Mouse (Mus musculus): ENCODE measurements around the gene Cpne9.
"Not testable (repeated sequence)": the region's sequence is repeated elsewhere in the genome, so short reads cannot be mapped to it uniquely, and the experiment has no call there.

The Cpne9 gene

DNA sequence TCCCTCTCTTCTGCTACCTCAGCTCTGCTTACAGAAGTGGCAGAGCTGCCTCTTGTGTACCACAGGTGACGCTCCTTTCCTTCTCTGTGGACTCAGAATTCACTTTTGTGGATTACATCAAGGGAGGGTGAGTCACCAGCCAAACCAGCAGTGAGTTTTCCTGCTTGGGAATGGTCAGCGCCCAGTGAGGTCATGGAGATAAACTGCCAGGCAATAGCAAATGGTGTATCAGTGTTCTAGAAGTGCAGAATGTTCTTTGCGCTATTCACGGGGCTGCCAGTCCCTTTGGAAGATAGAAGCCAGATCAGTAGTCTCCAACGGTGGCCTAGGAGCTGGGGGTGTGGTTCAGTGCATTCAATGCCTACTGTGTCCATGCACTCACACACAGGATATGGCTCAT lies 10.8 kb downstream of the Cpne9 start:
- DNase-seq, result no peak

DNA sequence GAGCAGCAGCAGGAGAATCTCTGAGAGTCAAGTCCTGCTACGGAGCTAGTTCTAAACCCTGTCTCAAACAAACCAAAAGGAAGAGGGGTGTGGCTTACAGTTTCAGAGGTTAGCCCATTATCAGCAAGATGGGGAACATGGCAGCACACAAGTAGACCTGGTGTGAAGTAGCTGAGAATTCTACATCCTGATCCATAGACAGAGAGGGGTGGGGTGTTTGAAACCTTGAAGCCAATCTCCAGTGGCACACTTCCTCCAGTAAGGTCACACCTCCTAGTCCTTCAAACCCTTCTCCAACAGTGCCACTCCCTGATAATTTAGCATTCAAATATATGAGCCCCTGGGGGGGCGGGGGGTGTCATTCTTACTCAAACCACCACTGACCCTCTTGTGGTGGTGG lies 13.9 kb downstream of the Cpne9 start:
- DNase-seq, result no peak

DNA sequence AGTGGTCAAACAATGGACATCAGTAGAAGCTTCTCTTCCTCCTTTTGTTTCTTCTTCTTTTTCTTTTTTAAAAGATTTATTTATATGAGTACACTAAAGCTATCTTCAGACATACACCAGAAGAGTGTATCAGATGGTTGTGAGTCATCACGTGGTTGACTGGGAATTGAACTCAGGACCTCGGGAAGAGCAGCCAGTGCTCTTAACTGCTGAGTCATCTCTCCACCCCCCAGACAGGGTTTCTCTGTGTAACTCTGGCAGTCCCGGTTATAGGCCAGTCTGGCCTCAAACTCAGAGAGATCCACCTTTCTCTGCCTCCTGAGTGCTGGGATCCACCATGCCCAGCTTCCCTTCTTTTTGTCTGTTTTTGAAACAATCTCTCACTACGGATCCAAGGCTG lies 14.5 kb downstream of the Cpne9 start:
- no peak for DNase-seq

DNA sequence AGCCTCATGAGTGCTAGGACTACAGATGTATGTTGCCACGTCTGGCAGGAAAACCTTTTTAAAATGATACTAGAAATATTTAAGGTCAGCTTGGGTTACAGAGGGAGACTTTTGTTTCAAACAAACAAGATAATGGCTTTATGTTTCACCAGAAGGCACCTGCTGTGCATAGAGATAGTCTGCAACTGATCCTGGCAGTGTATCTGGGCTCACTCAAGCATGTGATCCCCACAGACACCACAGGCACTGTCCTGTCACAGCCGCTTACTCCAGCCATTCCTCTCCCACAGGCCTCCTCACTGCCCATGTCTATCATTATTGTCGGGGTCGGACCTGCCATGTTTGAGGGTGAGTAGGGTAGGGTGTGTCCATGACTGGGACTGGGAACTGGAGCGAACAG lies 19.2 kb downstream of the Cpne9 start:
- no peak for DNase-seq

DNA sequence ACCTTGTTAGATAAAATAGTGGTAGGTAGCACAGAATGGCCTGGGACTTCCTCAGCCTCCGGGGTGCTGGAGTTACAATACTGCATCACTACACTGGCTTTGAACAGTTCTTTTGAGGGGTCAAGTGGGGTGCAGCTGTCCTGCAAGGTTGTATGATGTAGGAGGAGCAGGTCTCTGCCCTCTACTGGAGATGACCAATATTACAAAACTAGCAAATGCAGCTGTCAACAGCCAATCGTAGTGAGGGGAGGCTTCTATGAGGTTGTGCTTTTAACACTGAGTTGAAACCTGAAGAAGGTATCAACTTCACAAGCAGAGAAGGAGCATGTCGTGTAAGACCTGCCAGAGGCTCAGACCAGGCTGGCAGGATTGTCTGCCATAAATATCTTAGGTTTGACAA lies 20.2 kb downstream of the Cpne9 start:
- no peak for DNase-seq

DNA sequence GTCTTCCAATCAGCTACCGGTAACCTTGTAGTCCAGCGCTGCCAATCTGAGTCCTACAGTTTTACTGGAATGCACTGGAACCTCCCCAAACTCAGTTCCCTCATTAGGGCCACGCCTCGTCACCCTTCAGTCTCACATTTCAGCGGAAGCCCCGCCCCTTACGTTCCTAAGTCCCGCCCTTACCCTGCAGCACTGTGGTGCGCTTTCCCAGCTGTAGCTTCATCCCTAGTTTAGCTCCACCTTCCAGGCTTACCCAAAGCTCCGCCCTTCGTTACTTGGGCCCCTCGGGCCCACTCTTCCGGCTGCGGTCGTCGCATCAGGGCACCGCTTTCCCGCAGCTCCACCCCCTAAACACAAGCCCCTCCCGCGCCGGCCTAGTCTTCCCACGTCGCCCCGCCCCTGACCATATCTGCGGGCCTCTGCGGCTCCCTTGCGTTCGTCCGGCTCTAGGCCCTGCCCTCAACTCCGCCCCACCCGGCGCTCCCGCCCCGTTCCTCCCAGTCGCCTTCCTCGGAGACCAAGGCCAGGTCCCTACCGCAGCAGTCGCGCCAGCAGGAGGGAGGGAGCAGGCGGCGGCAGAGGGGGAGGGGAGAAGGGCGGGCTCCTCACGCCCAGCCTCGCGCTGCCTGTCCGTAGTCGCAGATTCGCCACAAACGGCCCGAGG lies 24.3 kb downstream of the Cpne9 start:
- peak; percentile 96 to 99 for DNase-seq

DNA sequence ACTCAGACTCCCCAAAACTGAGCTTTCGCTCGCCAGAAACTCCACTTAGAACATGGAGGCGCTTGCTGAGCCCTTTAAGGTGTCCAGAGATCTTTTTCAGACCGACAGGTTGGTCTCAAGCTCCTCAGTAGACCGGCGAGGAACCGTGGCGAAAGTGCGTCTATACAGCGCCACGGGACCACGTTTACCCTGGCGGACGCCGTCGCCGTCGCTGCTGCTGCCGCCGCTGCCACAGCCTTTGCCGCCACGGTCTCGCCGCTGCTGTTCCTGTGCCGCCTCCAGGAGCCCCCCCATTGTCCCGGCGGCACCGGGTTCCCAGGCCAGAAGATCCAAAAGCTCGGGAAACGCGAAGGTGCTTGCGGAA lies 24.9 kb downstream of the Cpne9 start, which contains the start of gene Brpf1:
Gene Brpf1, plus strand, starts transcription at position 152 of the 364 bp plus-strand sequence.
- no peak for DNase-seq

DNA sequence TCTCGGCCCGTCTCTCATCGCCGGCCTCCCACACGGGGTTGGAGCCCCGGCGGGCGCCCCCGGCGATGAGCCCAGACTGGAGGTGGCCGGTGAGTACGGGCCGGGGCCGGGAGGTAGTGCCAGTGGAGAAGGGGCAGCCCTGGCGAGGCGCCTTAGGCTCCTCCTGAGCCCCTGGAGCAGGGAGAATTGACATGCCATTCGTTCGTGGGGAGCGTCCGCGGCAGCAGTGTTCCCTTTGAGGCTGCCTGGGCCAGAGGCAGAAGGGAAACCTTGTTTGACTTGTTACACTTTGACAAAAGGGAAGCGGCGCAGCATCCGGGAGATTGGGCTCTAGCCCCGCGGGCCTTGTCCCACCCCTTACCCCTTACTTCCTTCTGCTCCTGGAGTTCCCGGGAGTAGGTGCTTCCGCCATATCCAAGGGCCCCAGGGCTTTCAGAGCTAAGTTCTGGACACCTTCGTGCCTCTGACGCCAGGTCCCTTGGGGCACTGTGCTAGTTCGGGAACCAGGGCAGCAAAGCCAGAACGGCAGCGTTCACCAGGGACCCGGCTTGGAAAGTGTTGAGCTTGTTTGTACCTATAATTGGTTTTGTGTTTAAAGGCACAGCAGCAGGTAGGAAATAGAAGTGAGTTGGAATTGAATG lies 25.5 kb downstream of the Cpne9 start:
- peak; percentile 40 to 45 for DNase-seq

DNA sequence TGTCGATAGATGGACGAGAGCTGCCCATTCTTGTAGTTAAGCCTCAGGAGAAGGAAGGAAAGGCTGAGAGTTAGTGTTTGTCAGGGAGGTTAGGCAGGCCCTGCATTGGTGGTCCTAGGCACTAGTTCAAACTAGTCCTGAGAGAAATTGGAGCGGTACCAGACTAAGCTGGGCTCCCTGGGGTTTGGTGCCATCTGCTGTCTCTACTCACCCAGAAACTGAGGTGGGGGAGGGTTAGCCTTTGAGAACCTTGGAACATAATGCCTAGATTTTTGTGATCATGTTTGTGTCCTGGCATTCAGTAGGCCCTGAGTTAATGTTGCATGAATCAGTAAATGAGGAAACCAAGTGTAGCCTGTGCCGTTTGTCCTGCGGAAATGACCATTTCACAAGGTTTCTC lies 26.0 kb downstream of the Cpne9 start:
- peak; percentile 82 to 85 for DNase-seq

DNA sequence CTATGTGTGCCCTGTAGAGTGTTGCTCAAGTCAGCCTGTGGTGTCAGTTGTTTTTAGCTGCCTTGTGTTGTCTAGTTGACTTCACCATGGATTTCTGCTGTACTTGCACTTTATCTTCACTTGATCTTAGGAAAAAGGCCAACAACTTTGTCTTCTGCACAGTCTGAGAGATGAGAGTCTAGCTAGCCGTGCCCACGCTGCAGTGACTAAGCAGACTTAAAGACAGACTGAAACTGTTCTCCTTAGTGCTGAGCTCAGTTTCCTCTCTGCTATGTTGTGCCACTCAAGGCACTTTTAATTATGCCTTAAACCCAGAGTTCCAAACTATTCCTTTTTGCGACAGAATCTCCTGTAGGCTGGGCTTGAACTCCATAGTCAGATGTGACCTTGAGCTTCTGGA lies 33.9 kb downstream of the Cpne9 start:
- DNase-seq, result no peak

DNA sequence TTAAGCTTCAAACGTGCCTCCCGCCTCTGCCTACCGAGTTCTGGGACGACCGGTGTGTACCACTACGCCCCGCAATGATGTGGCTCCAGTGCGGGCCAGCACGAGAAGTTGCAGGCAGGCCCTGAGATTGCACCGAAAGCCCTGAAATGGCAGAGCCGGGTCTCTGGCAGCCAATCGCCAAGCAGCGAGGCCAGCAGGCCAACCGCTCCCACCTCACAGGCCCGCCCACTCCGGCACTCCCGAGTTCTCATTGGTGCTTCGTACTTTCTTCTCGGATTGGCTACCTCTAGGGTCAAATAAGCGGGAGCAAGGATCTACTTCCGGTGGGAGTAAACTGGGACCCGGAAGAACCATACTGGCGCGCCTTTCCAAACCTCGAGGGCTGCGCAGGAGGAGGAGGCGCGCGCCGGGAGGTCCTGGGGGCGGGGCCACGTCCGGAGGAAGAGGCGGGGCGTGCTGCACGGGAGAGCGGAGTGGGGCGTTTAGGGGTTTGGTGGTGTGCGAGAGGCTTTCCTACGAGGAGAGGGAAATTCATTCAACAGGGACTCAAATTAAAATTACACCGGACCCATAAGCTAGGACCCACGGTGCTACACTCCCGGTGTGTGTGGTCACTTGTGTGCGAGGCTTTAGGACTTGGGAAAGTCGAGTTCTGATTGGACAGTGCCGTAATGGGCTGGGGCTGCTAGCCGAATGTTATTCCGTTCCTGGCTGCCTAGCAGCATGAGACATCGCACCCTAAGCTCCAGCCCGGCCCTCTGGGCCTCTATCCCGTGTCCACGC lies 44.6 kb downstream of the Cpne9 start, which contains the start of gene Ogg1:
Gene Ogg1, plus strand, starts transcription at position 440 of the 783 bp plus-strand sequence.
- DNase-seq, result peak; percentile 96 to 97

DNA sequence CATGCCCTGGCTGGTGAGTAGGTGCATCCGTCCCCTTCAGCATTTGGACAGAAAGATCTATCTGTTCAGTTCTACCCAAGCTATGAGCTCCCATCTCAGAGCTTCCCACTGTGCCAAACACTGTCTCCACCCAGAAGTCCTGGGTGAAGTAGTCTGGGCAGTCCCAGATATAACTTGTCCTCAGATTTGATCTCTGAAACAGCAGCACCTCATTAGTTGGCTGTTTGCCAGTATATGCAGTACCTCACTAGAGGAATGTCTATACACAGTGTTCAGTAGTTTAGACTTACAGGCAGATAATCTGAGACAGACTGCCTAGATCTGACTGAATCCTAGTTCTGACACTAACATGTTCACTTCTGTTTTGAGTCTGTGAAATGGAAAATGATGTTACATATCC lies 47.3 kb downstream of the Cpne9 start:
- no peak for DNase-seq

DNA sequence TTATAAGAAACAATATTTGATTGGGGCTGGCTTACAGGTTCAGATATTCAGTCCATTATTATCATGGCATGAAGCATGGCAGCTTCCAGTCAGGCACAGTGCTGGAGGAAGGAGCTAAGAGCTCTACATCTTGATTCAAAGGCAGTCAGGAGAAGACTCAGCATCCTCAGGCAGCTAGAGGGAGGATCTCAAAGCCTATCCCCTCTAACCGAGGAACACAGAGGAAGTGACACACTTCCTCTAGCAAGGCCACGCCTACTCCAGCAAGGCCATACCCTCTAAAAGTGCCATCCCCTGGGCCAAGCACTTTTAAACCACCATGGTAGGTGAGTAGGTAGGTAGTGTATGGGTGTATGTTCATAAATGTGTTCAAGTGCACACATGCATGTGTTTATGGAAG lies 48.4 kb downstream of the Cpne9 start:
- DNase-seq, result no peak

DNA sequence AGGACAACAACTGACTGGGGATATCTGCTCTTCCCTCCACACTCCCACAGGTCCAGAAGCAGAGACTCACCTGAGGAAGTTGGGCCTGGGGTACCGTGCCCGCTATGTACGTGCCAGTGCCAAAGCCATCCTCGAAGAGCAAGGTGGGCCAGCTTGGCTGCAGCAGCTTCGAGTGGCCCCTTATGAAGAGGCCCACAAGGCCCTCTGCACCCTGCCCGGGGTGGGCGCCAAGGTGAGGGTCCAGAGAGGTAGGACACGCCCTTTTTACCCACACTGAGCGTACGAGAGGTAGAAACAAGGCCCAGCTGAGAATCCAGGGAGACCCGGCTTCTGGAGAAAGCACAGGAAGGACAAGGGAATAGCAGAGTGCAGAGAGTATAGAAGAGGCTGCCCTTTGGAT lies 49.6 kb downstream of the Cpne9 start:
- no peak for DNase-seq

DNA sequence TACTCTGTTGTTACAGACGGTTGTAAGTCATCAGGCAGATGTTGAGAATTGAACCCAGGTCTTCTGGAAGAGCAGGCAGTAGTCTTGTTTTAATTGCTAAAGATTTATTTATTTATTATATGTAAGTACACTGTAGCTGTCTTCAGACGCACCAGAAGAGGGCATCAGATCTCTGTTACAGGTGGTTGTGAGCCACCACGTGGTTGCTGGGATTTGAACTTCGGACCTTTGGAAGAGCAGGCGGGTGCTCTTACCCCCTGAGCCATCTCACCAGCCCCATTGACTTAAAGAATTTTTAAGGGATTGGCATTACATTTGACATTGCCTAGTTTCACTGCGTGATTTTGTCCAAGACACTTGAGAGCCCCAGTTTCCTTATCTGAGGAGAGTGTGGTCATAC lies 50.6 kb downstream of the Cpne9 start:
- not testable (repeated sequence) for DNase-seq

DNA sequence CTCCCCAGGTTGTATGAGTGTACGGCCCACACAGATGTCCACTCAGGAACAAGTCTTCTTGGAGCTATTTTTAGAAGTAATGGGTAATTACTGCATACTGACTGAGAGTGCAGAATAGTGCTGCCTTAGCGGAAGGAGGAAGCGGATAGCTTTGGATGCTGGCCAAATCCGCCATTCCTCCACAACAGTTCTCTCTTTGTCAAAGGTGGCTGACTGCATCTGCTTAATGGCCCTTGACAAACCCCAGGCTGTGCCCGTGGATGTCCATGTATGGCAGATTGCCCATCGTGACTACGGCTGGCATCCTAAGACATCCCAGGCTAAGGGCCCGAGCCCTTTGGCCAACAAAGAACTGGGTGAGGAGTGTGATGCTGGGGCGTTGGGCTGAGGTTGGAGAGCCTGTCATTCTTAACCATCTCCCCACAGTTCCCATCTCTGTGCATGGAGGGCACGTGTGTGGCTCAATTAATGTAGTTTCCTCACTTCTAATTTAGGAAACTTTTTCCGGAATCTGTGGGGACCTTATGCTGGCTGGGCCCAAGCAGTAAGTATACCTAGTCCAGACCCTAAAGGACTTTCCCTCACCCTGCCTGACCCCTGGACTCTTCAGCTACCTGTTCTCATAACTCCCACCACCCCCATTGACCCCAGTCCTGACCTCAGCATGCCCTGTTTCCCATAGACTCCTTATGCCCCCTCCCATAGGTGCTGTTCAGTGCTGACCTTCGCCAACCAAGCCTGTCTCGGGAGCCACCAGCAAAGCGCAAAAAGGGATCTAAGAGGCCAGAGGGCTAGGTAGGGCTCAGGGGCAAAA lies 51.2 kb downstream of the Cpne9 start:
- DNase-seq, result peak; percentile 29 to 38

DNA sequence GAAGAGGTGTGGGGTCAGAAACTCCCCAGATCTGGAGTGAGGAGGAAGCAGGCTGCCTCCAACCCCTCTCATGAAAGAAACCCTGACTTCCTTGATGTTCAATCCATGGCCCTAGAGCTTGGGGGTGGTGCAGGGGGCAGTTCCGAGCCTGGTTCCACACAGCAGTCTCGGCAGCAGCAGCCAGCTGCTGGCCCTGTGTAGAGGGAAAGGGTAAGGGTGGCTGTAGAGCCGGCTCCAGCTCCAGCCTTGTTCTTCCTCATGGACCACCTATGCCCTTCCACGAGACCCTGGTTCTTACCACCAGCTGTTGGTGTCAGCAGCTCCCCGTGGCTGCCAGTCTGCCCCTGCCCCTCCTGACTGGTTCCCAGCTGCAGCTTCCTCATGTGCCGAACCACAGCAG lies 52.1 kb downstream of the Cpne9 start:
- no peak for DNase-seq

DNA sequence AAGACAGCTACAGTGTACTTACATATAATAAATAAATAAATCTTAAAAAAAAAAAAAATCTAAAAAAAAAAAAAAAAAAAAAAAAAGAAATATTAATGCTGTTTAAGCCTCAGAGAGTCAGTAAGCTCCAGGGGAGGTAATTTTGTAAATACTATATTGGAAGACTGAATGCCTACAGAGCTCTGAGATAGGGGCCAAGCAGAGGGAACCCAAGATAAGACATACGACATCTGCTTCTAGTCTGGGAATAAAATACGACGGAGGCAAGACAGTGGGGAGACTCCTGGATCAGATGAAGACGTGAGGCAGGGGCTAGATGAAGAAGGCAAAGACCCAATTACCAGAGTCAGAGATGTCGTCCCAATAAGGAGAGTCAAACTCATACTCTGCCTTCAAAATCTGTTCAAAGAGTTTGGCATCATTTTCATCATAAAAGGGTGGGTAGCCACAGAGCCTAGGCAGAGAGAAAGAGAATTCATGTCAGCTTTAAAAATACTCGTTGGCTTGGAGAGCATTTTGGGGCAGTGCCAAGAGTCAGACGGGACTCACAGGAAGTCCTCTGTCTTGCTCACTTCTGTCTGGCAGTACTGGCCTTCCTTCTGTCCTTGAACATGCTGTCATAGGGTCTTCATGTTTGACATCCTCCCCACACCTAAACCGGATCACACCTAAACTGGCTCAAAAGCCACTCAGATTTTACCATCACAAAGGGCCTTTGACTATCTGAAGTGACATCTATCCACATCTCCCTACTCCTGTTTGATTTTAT lies 54.9 kb downstream of the Cpne9 start:
- no peak for DNase-seq

DNA sequence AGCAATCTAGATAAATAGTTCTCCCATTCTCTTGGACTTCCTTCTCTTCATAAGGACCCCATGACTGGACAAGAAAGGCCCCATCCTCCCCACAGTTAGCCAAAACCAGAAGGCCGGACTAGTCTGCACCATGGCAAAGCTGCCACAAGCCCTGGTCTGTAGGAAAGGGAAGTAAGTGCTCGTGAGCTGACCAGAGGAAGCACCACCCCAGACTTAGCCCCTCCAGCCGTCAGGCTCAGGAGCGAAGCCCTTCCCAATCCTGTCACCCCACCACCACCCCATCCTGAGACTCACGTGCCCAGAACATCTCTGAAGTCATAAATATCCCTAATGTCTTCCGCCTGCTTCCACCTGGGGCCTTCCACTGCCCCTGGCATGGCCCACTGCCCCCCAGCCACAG lies 59.5 kb downstream of the Cpne9 start:
- DNase-seq, result no peak

DNA sequence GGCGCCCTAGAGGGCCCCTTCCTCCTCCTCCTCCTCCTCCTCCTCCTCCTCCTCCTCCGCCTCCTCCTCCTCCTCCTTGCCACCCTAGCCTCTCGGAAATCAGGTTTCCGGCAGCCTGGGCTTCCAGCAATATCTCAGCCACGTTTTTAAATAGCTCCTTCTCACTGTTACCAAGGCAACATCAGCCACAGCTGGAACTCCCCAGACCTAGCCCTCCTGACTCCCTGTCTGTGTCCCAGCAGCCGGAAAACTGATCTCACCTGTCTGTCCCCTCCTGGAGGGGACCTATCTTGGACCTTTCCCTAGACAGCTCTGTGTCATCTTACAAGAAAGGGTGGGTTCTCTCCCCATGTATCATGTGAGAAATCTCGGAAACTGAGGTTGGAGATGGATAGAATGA lies 60.2 kb downstream of the Cpne9 start:
- no peak for DNase-seq

DNA sequence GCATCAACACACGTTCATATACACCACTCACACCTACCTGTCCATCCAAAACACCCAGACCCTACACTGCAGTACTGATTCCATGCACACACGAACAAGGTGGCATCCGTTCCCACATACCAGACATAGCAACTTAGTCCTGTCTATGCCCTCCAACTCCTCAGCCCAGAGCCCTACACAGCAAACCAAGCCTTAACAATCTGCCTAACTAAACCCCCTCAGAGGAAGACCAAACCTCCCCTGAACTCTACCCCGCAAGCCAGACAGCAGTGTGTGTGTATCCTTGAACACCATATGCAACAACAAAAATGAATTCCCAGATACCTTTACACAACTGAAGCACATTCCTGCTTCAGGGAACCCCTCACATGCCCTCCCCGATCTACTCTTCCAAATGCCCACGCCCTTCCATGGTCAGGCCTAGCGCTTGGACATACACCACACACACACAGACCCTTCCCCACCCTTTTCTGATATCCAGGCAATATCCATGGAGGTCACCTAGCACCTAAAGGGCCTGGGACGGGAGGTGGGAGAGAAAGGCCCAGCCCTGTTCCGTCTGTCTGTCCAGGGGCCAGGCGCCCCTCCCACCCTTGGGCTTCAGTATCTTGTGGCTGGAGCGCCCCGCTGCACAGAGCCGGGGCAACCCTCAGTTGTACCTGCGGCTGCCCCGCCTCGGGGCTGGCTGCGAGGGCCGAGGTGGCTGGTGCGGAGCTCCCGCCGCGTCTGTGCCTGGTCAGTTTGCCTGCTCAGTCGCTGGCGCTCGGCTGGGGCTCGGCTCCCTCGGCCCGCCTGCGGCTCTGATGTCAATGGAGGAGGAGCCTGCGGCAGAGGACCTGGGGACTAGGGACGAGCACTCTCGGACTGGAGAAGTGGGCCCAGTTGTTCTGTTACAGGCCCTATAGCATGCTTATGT lies 61.3 kb downstream of the Cpne9 start, which contains the start of gene Camk1:
Gene Camk1, minus strand, starts transcription at position 808 of the 916 bp plus-strand sequence.
- peak; percentile 79 to 84 for DNase-seq

Data from cerebellum, postnatal 36 days (tissue).